Mouse (Mus musculus) heart, postnatal 25 days (tissue): ENCODE measurements around the gene Larp6. TPM values are rescaled to one million over a fixed set of nuclear protein-coding genes. Genes with fewer than 3 reads are reported as not detected.

ENCODE experiments used
- DNase-seq: peaks from one replicate; pipeline ENCODE4 v3.0.0; 2022; ENCODE audit warnings: low spot score
- intact Hi-C: fragments of 180-260 bp; cut with DNase I; formaldehyde crosslinking; loops from one replicate; pipeline ENCODE4 v1.15.1; 2025
- total RNA-seq, 2 experiments: library from RNA; stranded (reverse); gene quantifications; 2 replicates each; pipeline ENCODE4 v1.2.3; 2021

The Larp6 gene
- total RNA-seq: 1 to 10 TPM; 1.3 to 1.5 TPM

GRCm38 (mm10) chr9:60712771-60713541 is at the start of gene Larp6:
Gene Larp6, plus strand, starts transcription at chr9:60712989.
- intact Hi-C loops: no loop called here
- DNase-seq: peak; percentile 43

GRCm38 (mm10) chr9:60664385-60664784 is 48.4 kb upstream of the Larp6 start:
- DNase-seq: peak; percentile 6
- intact Hi-C loops: no loop called here

GRCm38 (mm10) chr9:60664866-60665265 is 47.9 kb upstream of the Larp6 start:
- no peak for DNase-seq
- intact Hi-C loops: no loop called here

GRCm38 (mm10) chr9:60665535-60665934 is 47.3 kb upstream of the Larp6 start:
- DNase-seq: no peak
- intact Hi-C loops: no loop called here

- intact Hi-C loops: no loop called here
- DNase-seq: no peak
Observed at GRCm38 (mm10) chr9:60668886-60669285, 43.9 kb upstream of the Larp6 start.

- DNase-seq: no peak
- intact Hi-C loops: no loop called here
Observed at GRCm38 (mm10) chr9:60672568-60672967, 40.2 kb upstream of the Larp6 start.

GRCm38 (mm10) chr9:60674780-60675179 is 38.0 kb upstream of the Larp6 start:
- no peak for DNase-seq
- intact Hi-C loops: no loop called here

GRCm38 (mm10) chr9:60676429-60676828 is 36.4 kb upstream of the Larp6 start:
- no peak for DNase-seq
- intact Hi-C loops: no loop called here

GRCm38 (mm10) chr9:60678913-60679312 is 33.9 kb upstream of the Larp6 start:
- DNase-seq: no peak
- intact Hi-C loops: no loop called here

GRCm38 (mm10) chr9:60681005-60681404 is 31.8 kb upstream of the Larp6 start:
- no peak for DNase-seq
- intact Hi-C loops: no loop called here

- intact Hi-C loops: no loop called here
- DNase-seq: no peak
Observed at GRCm38 (mm10) chr9:60682753-60683152, 30.0 kb upstream of the Larp6 start.

- DNase-seq: no peak
Observed at GRCm38 (mm10) chr9:60687415-60687814, 25.4 kb upstream of the Larp6 start.

GRCm38 (mm10) chr9:60687891-60688324 is 24.9 kb upstream of the Larp6 start, which contains the start of gene Lrrc49:
Gene Lrrc49, minus strand, starts transcription at chr9:60688158.
- DNase-seq: peak; percentile 83
- intact Hi-C loops: loop anchor here (5.0 kb wide), 1 partner anchor 441 kb away; no protein-coding TSS in a partner anchor

More at GRCm38 (mm10) chr9:60687415-60687814, 25.4 kb upstream of the Larp6 start:
- intact Hi-C loops: loop anchor here (5.0 kb wide), 1 partner anchor 440 kb away; no protein-coding TSS in a partner anchor

GRCm38 (mm10) chr9:60692624-60693023 is 20.2 kb upstream of the Larp6 start:
- intact Hi-C loops: no loop called here
- no peak for DNase-seq

- intact Hi-C loops: no loop called here
- no peak for DNase-seq
Observed at GRCm38 (mm10) chr9:60693986-60694385, 18.8 kb upstream of the Larp6 start.

- intact Hi-C loops: no loop called here
- no peak for DNase-seq
Observed at GRCm38 (mm10) chr9:60696271-60696985, 16.4 kb upstream of the Larp6 start.

GRCm38 (mm10) chr9:60699581-60700231 is 13.1 kb upstream of the Larp6 start:
- no peak for DNase-seq
- intact Hi-C loops: no loop called here

- intact Hi-C loops: no loop called here
- no peak for DNase-seq
Observed at GRCm38 (mm10) chr9:60707594-60707993, 5.2 kb upstream of the Larp6 start.

GRCm38 (mm10) chr9:60708606-60709005 is 4.2 kb upstream of the Larp6 start:
- no peak for DNase-seq
- intact Hi-C loops: no loop called here

GRCm38 (mm10) chr9:60709721-60710120 is 3.1 kb upstream of the Larp6 start:
- DNase-seq: no peak
- intact Hi-C loops: no loop called here

GRCm38 (mm10) chr9:60712011-60712410 is 778 bp upstream of the Larp6 start:
- intact Hi-C loops: no loop called here

More at GRCm38 (mm10) chr9:60712011-60712410, 778 bp upstream of the Larp6 start:
- no peak for DNase-seq
